ENCODE assay signal across 11 mouse cellular contexts in the genomic region with DNA sequence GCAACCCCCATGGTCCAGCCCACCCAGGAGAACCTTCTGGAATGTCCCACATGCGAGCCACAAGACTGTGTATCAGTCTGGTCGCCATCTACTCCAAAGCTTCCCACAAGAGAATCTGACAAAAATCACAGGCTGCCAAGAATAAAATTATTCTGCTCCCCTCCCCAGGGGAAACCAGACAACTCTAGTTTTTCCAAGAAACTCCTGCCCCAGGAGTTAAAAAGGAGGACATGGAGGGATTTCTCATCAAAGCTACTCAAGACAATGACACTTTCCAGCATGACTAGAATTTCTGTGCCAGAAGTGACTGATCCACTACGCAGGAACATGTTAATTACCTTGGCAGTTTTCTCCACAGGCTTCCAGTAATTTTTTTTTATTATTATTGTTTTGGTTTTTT.
"Had no signal": no experiment of that assay in that cellular context is flagged by ENCODE, and none has a peak within 500 bp of the region (broad histone marks: within the 10 kb centered on the region; RNA-seq: fewer than 3 reads in every experiment).

No protein-coding gene starts in this region.

- H3K27me3 ChIP-seq: limb, embryonic 13.5 days; midbrain, embryonic 12.5 days; stomach, embryonic 15.5 days had no signal

- H3K4me2 ChIP-seq: limb, embryonic 13.5 days; midbrain, embryonic 12.5 days; stomach, embryonic 15.5 days had no signal

- H3K9me3 ChIP-seq: limb, embryonic 13.5 days; midbrain, embryonic 12.5 days; stomach, embryonic 15.5 days had no signal

- H3K4me3 ChIP-seq: limb, embryonic 13.5 days; midbrain, embryonic 12.5 days; myocyte; stomach, embryonic 15.5 days had no signal

- H3K9ac ChIP-seq: limb, embryonic 13.5 days; liver, embryonic 14.5 days; midbrain, embryonic 12.5 days; stomach, embryonic 15.5 days had no signal

- H3K27ac ChIP-seq: limb, embryonic 13.5 days; liver, embryonic 14.5 days; midbrain, embryonic 12.5 days; stomach, embryonic 15.5 days had no signal

- DNase-seq: kidney, adult 8-10 months; kidney, postnatal 36 days; left cerebral cortex, postnatal 4 days; lung, adult 18-20 months; retina, postnatal 1 day; right cerebral cortex, postnatal 4 days had no signal

- H3K36me3 ChIP-seq: limb, embryonic 13.5 days; midbrain, embryonic 12.5 days; stomach, embryonic 15.5 days had no signal

- H3K4me1 ChIP-seq: limb, embryonic 13.5 days; midbrain, embryonic 12.5 days; stomach, embryonic 15.5 days had no signal
